Mouse (Mus musculus) ES-CJ7 (cell line): ENCODE data around the gene Etv6.

Source experiments
- DNase-seq: peaks from one replicate; pipeline ENCODE4 v3.0.0; 2011; ENCODE audit warnings: low read depth, low spot score

Etv6 gene

DNA sequence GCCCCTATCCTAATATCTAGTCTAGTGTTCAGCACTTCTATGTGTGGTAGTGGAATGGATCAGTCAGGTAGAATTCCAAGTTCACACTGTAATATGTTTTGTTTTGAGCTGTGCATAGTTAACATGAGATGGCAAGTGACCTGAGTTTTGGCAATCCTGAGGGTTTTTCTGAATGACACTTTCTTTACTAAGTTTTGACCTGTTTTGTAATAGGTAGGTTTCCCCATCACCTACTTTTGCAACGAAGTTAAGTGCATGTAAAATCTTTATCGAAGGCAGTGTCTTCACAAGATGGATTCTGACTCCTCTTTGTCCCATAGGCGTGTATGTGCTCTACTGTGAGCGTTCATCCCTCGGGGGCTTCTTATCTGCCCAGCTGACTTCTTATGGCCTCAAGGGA is 74.7 kb downstream of the Etv6 start:
- DNase-seq = no peak

DNA sequence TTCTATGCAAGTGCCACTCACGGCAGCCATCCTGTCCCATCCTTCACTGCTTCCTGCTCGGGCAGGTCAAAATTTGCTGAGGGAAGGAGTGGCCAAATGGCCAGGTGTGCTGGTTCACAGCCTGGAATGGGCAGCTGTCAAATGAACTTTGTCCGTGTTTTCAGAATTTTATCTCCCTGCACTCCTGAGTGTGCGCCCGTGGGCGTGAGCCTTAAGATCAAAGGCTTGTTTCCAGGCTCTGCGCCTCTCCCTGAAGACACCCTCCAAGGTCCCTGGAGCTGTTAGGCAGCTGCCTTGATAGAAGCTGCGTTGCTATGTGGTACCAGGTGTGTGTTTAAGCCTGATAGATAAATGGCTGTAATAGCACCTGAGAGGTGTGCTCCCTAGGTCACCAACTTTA is 76.1 kb downstream of the Etv6 start:
- no peak for DNase-seq

DNA sequence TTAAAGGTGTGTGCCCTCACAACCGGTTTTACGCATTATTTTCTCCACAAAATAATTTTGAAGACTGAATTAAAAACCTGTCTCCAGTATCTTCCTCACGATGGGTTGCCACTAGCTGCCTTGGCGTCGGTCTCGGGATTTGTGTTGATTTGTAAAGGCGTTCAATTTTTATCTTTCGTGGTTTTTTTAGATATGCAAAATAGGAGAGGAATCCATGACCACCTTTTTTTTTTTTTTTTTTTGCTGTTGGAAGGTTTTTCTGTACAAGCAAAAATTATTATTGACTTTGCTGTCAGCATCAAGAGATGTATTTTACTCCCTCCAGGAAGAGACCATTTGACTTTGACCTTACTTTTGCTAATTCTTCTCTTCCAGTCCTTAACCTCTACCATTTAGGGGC is 77.3 kb downstream of the Etv6 start:
- DNase-seq = no peak

DNA sequence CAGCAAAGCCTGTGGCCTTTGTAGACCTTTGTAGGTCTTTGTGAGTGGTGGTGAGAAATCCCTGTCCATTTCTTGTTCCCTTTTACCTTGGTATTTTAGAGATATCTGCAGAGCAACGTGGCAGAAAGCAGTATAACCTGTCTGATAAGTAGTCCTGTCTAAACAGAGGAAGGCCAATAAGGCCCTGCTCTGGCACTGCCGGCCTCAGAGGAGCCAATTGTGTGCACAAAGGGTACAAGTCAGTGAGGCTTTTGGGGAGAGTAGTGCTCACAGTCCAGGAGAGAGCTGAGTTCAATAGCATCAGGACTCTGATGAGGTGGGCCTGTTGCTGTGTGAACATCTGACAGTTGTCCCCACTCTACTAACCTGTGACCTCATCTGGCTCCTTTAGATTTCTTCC is 77.7 kb downstream of the Etv6 start:
- DNase-seq = no peak

DNA sequence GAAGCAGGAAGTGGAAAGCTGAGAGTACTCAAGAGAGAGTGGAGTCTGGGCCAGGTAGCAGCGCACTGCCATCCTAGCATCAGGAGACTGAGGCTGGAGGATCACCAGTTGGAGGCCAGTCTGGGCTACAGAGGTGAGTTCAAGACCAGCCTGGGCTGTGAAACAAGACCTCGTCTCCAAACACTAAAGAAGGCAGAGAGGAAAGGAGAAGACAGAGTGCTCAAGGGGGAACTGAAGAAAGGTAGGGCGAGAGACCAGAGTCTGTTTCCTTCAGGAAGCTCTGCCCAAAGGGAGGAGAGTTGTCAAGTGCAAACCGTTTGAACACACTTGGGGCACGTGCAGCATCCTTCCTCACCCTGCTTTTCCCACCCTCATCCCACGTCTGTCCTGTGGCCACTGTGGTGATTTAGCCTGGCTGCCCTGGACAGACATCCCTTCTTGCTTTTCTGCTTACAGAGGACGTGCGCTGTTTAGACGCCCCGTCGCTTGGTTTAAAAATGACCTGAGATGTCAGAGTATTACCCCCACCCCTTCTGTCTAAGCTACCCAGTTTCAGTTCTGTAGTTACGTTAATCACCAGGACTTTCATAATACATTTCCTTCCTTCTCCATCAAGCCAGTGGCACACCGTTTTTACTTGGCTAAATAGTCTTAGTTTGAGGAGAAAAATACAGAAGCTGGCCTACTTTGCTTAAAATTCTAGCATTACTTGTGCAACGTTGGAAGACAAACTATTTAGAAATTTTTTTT is 79.9 kb downstream of the Etv6 start:
- no peak for DNase-seq

DNA sequence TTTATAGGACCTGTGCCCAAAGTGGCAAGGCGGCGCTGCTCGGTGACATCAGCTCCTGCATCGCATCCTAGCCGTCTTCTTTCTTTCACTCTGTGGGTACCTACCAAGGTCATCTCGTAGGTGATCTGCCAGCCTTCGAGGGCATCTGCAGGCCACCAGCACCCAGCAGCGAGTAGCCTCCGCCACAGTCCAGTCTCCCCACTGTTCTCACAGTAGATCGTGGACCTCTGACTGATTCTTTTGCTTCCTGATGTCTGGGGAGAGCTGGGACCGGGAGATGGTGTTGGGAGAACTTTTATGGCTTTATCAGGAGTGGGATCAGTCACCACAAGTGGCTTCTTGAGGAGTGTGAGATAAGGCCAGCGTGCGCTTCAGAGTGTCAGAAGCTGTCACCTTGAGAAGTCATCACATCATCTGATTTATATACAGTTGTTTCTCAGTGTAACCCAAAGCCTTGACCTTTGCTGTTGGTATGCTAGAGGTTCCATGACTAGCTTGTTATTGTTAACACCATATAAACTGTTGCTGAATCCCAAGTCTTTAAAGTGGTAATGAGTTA is 82.0 kb downstream of the Etv6 start:
- no peak for DNase-seq

DNA sequence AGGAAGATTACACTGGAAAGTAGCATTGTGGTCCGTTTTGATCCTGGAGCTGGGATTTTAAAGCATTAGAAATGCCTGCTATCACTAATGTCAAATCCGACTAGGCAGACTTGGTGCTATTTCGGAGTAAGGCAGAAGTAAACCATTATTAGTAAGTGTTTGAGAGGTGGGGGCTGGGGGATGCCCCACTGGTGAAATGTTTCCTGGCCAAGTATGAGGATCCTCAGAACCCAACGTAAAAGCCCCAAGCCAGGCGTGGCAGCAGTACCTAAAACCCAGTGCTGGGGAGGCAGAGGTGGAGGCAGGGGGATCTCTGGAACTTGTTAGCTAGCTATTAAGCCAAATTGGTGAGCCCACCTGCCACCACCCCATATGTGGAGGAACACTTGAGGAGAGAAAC is 83.0 kb downstream of the Etv6 start:
- DNase-seq = no peak

DNA sequence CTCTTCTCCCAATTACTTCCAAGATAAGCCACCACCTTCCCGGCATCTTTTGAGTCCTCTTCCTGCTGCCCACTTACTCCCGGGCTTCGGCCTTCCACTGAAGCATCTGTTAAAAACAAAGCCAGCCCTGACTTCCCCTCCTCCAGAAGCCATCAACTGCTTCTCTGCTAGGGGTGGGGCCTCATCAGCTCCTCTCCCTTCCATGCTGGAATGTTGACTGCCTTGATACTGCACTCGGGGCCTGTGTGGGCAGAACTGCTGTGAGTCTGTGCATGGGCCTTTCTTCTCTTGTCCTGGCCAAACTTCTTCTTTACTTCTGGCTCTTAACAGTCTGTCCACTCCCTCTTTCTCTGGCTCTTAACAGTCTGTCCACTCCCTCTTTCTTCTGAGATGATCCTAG is 83.6 kb downstream of the Etv6 start:
- DNase-seq = peak; percentile 47

DNA sequence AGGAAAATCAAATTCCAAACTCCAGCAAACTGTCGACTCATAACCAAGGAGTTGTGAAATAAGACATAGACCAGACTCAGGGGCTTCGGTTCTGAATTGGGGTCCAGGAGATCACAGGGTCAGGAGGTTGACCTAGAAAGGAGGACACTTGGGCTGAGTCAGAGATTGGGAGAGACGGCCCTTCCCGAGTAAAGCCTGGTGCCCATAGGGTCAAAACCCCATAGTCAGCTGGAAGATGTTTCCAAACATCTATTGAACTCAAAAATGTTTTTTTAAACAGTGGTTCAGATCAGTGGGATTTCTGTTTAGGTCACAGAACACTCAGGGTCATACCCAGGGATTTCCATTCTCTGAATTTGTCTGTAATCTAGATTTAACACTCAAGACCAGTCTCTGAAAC is 84.7 kb downstream of the Etv6 start:
- no peak for DNase-seq

DNA sequence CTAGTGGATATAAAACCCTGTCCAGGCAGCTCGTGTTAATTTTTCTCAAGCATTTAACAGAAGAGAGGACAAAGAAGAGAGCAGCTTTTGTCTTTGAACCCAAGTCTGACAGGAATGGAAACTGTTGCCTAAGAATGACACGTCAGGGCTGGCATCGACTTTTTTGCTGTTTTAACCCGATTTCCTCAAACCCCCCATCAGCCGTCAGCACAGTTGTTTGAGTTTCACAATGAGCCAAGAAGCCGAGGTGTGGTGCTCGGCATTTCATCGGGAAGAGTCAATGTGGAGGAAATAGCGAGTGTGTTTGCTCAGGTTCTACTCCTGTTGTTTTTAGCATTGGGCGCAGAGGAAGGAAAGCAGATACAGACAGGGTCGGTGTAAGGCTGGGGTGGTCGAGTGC is 85.2 kb downstream of the Etv6 start:
- DNase-seq = no peak

DNA sequence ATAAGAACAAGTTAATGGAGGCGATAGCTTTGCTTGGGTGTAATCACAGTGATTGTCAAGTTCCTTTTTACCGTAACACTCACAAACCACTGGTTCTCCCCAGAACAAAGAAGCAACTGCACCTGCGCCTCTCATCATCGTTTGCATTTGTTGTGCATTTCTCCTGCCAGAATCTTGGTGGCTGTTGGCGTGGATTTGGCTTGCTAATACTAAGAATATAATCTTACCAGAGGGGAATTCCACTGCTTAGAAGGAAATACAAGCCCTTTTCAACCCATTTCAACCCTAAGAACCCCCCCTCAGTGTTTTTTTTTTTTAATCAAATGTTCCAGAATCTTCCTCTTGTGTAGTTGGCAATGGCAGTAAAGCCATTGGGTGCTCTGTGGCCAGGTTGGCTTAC is 87.4 kb downstream of the Etv6 start:
- no peak for DNase-seq

DNA sequence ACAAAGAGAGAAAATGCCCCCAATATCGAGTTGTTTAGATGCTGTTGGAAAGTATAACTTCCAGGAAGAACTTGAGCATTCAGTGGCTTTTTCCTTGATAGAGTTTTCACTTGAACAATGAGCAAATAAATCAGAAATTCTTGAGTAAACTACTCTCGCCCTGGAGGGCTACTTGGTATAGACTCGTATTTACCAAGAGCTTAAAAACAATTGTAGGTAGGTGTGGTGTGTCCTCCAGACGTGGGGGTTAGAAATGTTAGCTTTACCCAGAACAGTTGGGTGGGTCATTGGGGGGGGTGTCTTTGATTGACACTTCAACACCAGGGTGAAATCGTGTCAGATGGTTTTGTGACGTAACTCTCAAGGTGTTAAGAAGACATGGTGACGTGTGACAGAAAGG is 88.0 kb downstream of the Etv6 start:
- no peak for DNase-seq

DNA sequence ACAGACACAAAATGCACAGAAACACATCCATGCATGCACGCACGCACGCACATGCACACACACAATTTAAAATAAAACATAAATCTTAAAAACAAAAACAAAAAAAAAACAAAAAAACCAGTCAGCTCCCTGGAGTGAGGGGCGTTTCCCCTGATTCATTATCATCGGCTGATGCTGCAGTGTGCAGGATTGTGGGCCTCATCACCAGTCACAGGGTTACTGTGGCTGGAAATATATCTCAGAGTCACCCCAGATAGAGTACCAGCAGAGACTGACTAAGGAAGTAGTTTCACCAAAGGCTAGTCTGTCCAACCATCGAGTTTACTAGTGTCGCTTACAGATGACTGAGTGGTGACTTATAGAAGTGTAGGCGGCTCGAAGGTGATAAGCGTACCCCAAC is 88.8 kb downstream of the Etv6 start:
- DNase-seq = no peak

DNA sequence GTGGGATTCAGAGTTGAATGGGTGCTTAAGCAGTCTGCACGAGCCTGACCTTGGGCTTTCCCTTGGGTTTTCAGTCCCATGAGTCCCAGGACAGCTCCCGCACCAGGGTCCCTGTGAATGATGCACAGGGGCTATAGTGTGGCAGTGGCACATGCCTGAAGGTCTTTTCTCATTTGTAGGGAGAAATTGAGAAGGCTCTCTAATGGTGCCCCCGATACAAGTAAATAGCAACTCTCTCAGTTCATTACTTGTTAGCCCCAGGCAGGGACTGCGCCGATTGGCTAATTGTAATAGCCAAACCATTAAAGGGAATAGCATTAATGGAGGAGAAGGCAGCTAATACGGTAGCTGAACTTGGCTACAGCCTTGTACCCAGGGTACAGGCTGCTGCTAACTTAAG is 92.5 kb downstream of the Etv6 start:
- no peak for DNase-seq

DNA sequence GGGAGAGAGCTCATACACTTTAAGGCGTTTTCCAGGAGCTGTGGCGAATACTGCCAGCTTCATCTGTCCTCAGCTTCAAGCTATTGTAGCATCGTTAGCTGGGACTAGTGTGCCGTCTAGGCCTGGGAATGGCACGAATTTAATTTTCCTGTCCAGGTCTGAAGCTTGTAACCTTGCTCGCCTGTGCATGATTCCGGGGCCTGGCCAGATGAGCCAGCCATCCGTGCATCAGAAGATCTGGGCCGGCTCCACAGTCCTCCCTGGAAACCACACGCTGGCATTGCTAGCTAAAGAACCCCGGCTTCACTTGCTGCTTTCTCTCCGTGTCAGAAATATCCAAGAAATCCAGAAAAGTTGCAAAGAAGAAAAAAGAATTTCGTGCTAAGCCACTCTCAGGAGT is 93.1 kb downstream of the Etv6 start:
- no peak for DNase-seq

DNA sequence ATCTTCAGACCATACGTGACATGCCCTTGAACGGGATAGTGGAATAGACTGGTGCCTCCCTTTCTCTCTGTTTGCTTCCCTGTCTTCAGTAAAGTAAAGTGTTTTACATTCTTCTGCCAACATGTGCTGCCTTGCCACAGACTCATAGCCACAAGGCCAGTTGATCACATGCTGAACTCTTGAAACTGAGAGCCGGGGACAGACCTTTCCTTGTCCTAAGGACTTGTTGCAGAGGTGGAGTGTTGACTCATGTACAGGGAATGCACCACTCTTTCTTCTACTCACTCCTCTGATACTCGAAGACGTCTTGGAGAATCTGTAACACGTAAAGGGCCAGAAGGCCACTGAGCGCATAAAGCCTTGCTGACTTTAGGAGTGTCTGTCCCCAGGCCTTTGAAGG is 94.3 kb downstream of the Etv6 start:
- DNase-seq = no peak

DNA sequence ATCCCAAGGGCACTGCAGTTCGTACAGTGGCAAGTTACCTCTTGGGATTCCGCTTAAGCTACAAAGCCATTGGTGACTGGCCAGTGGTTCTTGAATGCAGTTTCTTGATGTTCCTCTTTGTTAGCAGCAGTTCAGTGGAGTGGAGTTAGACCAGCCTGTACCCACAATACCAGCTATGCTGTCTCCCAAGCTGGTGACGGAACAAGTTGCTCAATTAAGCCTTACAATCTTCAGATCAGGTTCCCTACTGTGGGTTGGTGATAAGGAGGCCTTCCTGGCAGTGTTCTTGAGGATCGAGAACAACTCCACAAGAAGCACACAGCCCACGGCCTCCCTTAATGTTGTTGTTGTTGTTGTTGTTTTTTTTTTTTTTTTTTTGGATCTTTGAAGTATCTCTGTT is 95.3 kb downstream of the Etv6 start:
- DNase-seq = no peak

DNA sequence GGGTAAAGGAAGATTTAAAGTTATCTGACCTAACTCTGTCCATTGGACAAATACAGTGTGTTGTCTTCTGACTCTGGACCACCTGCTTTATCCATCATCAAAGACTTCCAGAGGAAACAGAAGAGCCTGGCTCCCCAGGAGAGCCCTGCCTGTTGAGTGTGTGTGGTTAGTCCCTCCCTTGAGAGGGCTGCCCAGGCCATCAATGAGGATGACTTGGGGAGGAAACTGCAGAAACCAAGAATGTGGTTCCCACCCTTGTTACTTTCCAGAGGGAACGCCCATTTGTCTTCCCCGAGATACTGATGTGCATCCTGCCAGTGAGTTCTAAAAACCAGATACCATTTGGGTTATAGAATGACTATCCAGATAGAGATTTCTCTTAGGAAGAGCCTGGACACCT is 96.1 kb downstream of the Etv6 start:
- peak; percentile 41 for DNase-seq

DNA sequence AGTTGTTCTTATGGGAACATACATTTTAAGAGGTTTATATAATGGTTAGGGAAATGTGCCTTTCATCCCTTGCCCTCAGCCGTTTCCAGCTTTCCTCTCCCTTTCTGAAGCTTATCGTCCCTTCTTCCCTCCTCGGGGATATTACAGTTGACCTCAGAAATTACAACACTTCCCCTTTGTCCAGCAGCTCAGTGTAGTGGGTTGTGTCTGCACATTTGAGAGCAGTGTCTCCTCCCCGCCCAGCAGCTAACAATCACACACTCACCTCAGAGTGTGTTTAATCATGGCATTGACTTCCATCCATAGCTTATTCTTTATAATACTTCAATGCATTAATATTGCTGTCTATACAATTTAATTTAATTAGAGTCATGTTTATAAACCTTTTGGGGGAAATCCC is 98.3 kb downstream of the Etv6 start:
- no peak for DNase-seq

DNA sequence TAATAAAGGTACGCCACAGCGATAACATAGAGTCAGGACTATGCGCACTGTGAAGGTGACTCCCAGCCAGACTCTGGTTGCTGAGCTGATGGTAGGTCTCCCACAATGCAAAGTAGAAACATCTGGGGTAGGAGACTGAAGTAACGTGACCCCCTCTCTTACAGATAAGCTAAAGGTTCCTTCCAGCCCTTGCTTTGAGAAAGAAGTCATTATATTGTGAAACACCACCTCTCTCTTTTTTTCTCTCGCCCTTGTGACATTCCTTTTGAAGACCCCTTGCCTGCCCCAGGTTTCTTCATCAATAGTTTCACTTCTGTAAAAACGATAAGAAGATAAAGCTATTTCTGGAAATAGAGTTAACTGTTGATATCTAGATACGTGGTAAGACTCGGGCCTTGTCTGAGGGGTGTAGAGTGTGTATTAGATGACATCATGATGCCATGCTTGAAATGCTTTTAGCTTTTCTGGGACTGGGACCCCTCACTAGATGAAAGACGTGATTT is 99.4 kb downstream of the Etv6 start:
- no peak for DNase-seq

DNA sequence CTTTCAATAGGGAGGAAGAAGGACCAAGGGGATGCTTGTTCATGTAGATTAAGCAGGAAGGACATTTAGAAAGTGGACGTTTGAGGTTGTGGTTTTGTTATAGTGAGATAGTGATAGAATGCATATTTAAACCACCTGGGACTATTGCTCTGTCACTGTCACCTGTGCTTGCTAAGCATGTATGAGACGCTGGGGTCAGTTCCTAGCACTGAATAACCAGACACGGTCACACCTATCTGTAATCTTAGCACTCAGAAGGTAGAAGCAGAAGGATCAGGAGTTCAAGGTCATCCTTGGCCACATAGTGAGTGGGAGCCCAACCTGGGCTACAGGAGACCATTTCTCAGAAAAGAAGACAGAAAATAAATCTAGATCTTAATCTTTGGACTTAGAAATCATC is 100.8 kb downstream of the Etv6 start:
- no peak for DNase-seq

DNA sequence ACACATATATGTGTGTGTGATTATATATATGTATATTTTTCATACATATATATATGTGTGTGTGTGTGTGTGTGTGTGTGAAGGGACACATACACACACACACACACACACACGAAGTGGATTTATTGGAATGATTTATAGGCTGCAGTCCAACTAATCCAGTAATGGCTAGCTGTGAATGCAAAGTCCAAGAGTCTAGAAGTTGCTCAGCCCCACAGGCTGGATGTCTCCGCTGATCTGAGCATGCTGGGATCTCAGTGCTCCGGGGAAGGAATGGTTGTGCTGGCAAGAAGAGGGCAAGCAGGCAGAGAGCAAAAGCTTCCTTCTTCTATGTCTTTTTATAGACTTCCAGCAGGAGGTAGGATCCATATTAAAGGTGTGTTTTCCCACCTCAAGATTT is 103.9 kb downstream of the Etv6 start:
- DNase-seq = no peak

DNA sequence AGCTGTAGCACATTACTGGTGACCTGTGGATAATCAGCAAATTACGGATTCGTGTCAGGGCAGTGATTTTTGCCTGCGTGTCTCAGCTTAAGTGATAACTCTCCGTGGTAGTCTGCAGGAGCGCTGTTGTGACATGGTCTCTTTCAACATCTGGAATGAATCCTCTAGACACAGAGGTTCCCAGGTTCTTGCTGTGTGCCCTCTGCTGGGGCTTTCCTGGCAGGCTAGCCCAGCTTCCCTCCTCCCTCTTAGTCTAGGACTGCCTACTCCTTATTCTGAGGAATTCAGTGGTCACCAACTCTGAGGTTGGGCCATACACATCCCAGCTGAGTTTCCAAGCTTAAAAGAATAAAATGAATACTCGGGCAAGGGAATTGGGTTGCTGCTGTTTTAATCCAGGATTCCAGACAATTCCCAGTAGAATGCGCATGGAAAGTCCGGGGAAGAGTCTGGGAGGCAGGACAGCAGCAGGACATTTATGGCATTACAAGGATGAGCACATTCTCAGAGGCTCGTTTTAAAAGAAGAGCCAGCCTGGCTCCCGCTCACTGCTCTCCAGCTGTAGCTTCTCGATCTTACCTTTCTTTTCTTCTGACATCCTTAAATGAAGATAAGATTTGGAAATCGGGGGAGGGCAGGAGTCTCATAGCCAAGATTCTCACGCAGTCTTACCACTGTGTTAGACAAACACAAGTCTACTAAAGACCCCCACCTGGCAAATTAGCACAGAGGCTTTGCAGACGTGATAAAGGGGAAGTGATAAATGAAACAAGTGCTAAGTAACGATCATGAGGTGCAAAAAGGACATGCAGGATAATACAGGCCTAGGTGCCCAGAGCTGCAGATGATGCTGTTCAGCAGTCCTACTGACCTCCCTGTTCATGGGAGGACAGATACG is 105.5 kb downstream of the Etv6 start:
- DNase-seq = no peak
